Mouse (Mus musculus) kidney, postnatal 0 days (tissue): Measurements from ENCODE around the gene Hykk. TPM values are rescaled to one million over a fixed set of nuclear protein-coding genes. Genes with fewer than 3 reads are reported as not detected.

ENCODE experiments used
- ATAC-seq: fragments of 200-750 bp; cut with Nextera tagmentation; replicated peaks from 2 replicates; pipeline ENCODE4 v1.8.0; 2017; ENCODE audit warnings: low read depth, moderate number of reproducible peaks, moderate TSS enrichment, moderate library complexity; ENCODE audit not compliant: low FRiP score
- DNase-seq: peaks from one replicate; pipeline ENCODE4 v3.0.0-alpha.2; 2016; ENCODE audit warnings: low spot score
- H3K27ac ChIP-seq: fragments of 300-500 bp; sonication (generic); 2 replicates; pipeline ENCODE4 v1.5.1; 2014; ENCODE audit warnings: mild to moderate bottlenecking
- H3K27me3 ChIP-seq: fragments of 300-500 bp; sonication (generic); 2 replicates; pipeline ENCODE4 v1.6.1; 2014; ENCODE audit warnings: low read length, mixed read lengths; ENCODE audit not compliant: insufficient read depth
- H3K36me3 ChIP-seq: fragments of 300-500 bp; sonication (generic); 2 replicates; pipeline ENCODE4 v1.6.1; 2014; ENCODE audit warnings: low read length, mixed read lengths; ENCODE audit not compliant: insufficient read depth
- H3K4me1 ChIP-seq: fragments of 300-500 bp; sonication (generic); replicated peaks from 2 replicates; pipeline ENCODE4 v1.6.1; 2014; ENCODE audit warnings: antibody characterized with exemption, low read length, mixed read lengths; ENCODE audit not compliant: insufficient read depth
- H3K4me2 ChIP-seq: fragments of 300-500 bp; sonication (generic); 2 replicates; pipeline ENCODE4 v1.6.1; 2014; ENCODE audit warnings: mild to moderate bottlenecking, low read length, moderate library complexity, mixed read lengths
- H3K4me3 ChIP-seq: fragments of 300-500 bp; sonication (generic); replicated peaks from 2 replicates; pipeline ENCODE4 v1.5.1; 2014; ENCODE audit warnings: low read depth, low read length
- H3K9ac ChIP-seq: fragments of 300-500 bp; sonication (generic); 2 replicates; pipeline ENCODE4 v1.6.1; 2014; ENCODE audit warnings: low read depth, low read length
- H3K9me3 ChIP-seq: fragments of 300-500 bp; sonication (generic); replicated peaks from 2 replicates; pipeline ENCODE4 v1.6.1; 2016; ENCODE audit warnings: low read length, inconsistent platforms, mixed read lengths
- CTCF ChIP-seq: IDR thresholded peaks from 2 replicates; pipeline ENCODE4 v1.5.1; 2016; ENCODE audit warnings: antibody characterized with exemption, low read depth, mild to moderate bottlenecking, moderate library complexity
- WGBS: fragments of 180-500 bp; shearing (Covaris S2); extraction: QIAGEN DNeasy Blood & Tissue Kit; methylation state at CpG from one replicate; pipeline ENCODE4 v1.1.7; 2014; 5-methylcytosine and 5-hydroxymethylcytosine counted together
- polyA plus RNA-seq: library from polyadenylated mRNA; unstranded; fragments of >200 nt; fragmentation: Nextera tagmentation; extraction: Ambion mirVana; gene quantifications from 2 replicates; pipeline ENCODE4 v1.2.1, GENCODE M21; 2015

The Hykk gene
- polyA plus RNA-seq, 1 experiment from 2014 or later = 16.3 TPM

DNA sequence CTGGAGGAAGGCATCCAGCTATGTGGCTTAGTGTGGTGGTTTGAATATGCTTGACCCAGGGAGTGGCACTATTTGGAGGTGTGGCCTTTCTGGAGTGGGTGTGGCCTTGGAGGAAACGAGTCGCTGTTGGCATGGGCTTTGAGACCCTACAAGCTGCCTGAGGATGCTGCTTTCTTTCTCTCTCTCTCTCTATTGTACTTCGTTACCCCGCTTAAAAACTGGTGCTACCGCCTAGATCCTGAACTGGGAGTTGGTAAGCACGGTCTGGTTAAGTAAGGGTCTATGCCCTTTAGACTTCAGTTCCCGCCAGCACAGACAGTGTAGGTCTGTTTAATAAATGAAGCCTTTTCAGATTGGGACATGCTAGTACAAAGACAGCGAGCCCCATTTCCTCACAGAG, 682 bp upstream of the Hykk start:
- no peaks in the 10 kb centered on the region for H3K9me3 ChIP-seq
- peak overlapping the region; percentile 64; the same call in 1 of the 2 replicates for H3K4me3 ChIP-seq
- no peak overlapping the region for H3K9ac ChIP-seq
- TF ChIP-seq CTCF = no peak
- 0 out of 2 replicates have a peak, but pooled peaks cover 7% of the 10 kb centered on the region for H3K4me1 ChIP-seq
- DNase-seq = no peak
- H3K36me3 ChIP-seq = no peaks in the 10 kb centered on the region
- H3K4me2 ChIP-seq = peak overlapping the region; percentile 95; the same call in 1 of the 2 replicates
- ATAC-seq = no peak
- 71% methylated on average over 8 of the region's 8 CpGs for WGBS
- H3K27ac ChIP-seq = no peak overlapping the region
- H3K27me3 ChIP-seq = no peaks in the 10 kb centered on the region

DNA sequence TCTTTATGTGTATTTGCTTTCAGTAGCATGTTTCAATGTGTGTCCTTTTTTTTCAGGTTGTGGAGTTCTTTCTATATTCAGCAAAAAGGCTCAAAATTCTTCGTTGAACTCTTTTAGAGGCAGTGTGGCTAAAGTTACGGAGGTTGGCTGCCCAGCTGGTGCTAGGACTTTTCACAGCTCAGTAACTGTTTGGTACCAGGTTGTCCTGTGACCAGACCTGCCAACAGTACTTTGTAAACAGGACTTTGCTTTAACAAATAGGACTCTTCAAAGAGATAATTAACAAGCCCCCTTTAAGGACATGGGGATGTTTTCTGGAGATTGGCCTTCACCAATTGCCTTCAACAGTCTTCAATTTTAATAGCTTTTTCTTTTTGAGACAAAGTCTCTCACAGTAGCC, 1.1 kb downstream of the Hykk start:
- ATAC-seq (no peak), DNase-seq (no peak)
- WGBS = 64% methylated on average over 2 of the region's 2 CpGs
- Histone ChIP-seq H3K4me3 (no peak overlapping the region), H3K9me3 (no peaks in the 10 kb centered on the region), H3K27me3 (no peaks in the 10 kb centered on the region), H3K36me3 (0 out of 2 replicates have a peak, but pooled peaks cover 5% of the 10 kb centered on the region), H3K4me1 (0 out of 2 replicates have a peak, but pooled peaks cover 7% of the 10 kb centered on the region), H3K4me2 (peak overlapping the region; percentile 95), H3K27ac (no peak overlapping the region), H3K9ac (no peak overlapping the region)
- TF ChIP-seq CTCF = no peak

- H3K9ac ChIP-seq = no peak overlapping the region
- H3K27me3 ChIP-seq = no peaks in the 10 kb centered on the region
- no peak overlapping the region for H3K27ac ChIP-seq
- H3K36me3 ChIP-seq = 0 out of 2 replicates have a peak, but pooled peaks cover 5% of the 10 kb centered on the region
- no peak overlapping the region for H3K4me2 ChIP-seq
- H3K4me3 ChIP-seq = no peak overlapping the region
- no peak for TF ChIP-seq CTCF
- 94% methylated on average over 5 of the region's 5 CpGs for WGBS
- H3K9me3 ChIP-seq = no peaks in the 10 kb centered on the region
- no peak for DNase-seq
- H3K4me1 ChIP-seq = 0 out of 2 replicates have a peak, but pooled peaks cover 7% of the 10 kb centered on the region
- no peak for ATAC-seq
These were observed 1.7 kb downstream of the Hykk start for GRCm38 (mm10) chr9:54918781-54919180.

GRCm38 (mm10) chr9:54919946-54920345, 2.9 kb downstream of the Hykk start:
- 0 out of 2 replicates have a peak, but pooled peaks cover 5% of the 10 kb centered on the region for H3K36me3 ChIP-seq
- TF ChIP-seq CTCF = no peak
- H3K9ac ChIP-seq = no peak overlapping the region
- H3K4me2 ChIP-seq = no peak overlapping the region
- H3K4me1 ChIP-seq = 0 out of 2 replicates have a peak, but pooled peaks cover 7% of the 10 kb centered on the region
- ATAC-seq (no peak), DNase-seq (no peak)
- no peaks in the 10 kb centered on the region for H3K9me3 ChIP-seq
- H3K4me3 ChIP-seq = no peak overlapping the region
- H3K27me3 ChIP-seq = no peaks in the 10 kb centered on the region
- 61% methylated on average over 4 of the region's 4 CpGs for WGBS
- H3K27ac ChIP-seq = no peak overlapping the region

GRCm38 (mm10) chr9:54930741-54931140, 13.7 kb downstream of the Hykk start:
- 83% methylated on average over 1 of the region's 1 CpGs for WGBS
- TF ChIP-seq CTCF = no peak
- no peaks in the 10 kb centered on the region for H3K36me3 ChIP-seq
- no peak overlapping the region for H3K27ac ChIP-seq
- H3K4me3 ChIP-seq = no peak overlapping the region
- no peak for ATAC-seq
- no peak overlapping the region for H3K9ac ChIP-seq
- DNase-seq = no peak
- no peaks in the 10 kb centered on the region for H3K27me3 ChIP-seq
- H3K4me1 ChIP-seq = no peaks in the 10 kb centered on the region
- H3K9me3 ChIP-seq = no peaks in the 10 kb centered on the region
- no peak overlapping the region for H3K4me2 ChIP-seq

GRCm38 (mm10) chr9:54931765-54932164, 14.7 kb downstream of the Hykk start:
- Histone ChIP-seq H3K4me3 (no peak overlapping the region), H3K9ac (no peak overlapping the region), H3K27ac (no peak overlapping the region), H3K9me3 (no peaks in the 10 kb centered on the region), H3K36me3 (no peaks in the 10 kb centered on the region), H3K4me2 (no peak overlapping the region), H3K4me1 (no peaks in the 10 kb centered on the region), H3K27me3 (no peaks in the 10 kb centered on the region)
- no peak for DNase-seq
- peak; percentile 27; the same call in 1 of the 2 replicates for TF ChIP-seq CTCF
- no peak for ATAC-seq
- WGBS = 0% methylated on average over 1 of the region's 1 CpGs

DNA sequence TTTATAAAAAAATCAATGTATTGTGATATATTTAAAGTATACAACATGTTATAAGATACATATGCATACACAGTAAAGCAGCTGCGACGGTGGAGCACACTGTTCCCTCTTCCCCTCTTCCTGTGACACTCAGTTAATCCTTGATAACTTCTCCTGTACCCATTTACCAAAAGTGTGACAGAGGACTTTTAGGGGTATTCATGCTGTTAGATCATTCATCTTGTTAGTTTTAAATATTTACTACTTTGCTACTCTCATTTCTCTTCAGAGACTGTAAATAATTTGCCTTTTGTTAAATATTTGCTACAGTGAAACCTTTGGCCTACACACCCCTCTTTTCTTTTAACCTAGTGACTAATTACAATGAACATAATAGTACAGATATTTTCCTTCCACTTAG, 15.3 kb downstream of the Hykk start:
- H3K9ac ChIP-seq = no peak overlapping the region
- H3K4me2 ChIP-seq = no peak overlapping the region
- no peaks in the 10 kb centered on the region for H3K36me3 ChIP-seq
- H3K9me3 ChIP-seq = no peaks in the 10 kb centered on the region
- peak; percentile 9 for DNase-seq
- no peaks in the 10 kb centered on the region for H3K4me1 ChIP-seq
- H3K4me3 ChIP-seq = no peak overlapping the region
- H3K27me3 ChIP-seq = no peaks in the 10 kb centered on the region
- no peak overlapping the region for H3K27ac ChIP-seq
- no peak for TF ChIP-seq CTCF
- ATAC-seq = no peak
- 60% methylated on average over 2 of the region's 2 CpGs for WGBS
